Mouse (Mus musculus): ENCODE data around the gene Foxp2.

Foxp2 gene

DNA sequence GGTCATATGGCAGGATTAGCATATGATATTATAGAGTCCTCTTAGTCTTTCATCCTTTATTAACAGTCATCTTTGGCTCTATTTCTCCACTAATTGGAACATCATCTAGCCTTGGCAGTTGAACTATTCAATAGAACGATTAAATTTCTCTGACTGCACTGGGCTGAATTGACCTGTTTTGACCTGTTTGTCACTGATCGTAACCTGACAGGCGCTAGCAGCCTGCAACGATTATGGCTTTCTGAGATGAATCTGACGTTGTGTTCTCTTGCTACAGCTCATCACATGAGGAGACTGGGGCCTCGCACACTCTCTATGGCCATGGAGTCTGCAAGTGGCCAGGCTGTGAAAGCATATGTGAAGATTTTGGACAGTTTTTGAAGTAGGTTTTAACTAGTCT lies 495.3 kb downstream of the Foxp2 start:
- DNase-seq, result no peak

DNA sequence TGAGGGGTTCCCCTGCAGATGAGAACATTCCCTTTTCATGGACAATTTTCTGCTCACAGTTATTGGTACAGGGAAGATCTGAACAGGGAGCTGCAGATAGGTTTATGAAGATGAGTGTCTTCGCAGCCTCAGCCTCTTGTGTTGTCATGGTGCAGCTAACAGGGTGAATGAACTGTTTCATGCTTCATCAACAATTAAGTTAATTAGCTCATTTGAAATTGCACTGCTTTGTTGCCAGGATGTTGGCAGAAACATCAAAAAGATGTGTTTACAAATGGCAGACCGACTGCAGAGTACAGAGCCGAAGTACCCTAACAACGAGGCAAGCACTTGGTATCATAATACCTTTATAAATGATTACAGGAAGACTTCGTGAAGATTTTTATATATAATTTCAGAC lies 496.3 kb downstream of the Foxp2 start:
- no peak for DNase-seq

DNA sequence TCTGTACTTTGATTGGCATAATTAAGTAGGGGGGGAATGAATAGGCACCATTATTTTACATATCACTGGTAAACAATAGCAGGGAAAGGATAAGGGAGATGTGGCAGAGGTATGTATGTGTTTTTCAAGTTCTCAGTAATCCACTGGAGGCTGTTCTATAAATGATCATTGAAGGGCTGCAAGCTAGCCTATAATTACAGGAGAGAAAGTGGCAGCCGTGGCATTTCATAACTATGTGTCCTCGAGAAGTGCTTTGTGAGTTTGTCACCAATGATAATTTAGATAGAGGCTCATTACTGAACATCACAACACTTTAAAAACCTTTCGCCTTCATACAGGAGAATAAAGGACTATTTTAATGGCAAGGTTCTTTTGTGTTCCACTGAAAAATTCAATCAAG lies 500.0 kb downstream of the Foxp2 start:
- DNase-seq, result no peak

DNA sequence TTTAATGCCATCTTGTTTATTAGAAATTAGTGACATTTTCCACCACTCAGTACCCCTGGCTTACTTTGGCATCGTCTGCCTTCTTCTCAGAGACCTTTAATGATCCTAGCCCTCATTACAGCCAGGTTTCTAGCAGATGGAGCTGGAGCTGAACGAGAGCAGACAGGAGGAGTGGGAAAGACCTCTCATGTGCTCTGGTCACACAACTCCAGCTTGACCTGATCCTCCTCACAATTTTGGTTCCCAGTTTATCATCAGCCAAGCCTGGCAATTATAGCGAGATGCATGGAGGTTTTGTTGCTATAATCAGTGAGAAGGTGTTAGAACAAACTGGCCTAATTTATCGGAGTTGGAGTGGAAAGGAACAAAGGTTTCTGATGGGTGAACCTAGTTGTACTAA lies 500.9 kb downstream of the Foxp2 start:
- DNase-seq, result no peak

DNA sequence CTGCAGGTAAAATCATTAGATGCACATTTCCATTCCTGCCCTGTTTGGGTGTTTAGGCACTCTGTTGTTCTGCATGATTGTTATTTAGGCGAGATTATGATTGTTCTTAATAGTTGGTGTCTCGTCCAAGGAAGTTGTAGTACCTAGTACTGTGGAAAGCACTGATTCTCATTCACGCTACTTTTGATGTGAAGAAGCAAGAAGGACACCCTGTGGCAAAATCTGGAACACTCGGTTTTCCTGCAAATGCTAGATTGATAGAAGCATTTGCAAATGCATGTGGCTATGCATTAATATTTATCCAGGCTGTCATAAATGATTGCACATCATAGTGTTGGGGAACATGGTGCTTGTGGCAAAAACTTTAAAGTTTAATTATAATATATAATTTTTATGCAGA lies 514.0 kb downstream of the Foxp2 start:
- DNase-seq, result no peak

DNA sequence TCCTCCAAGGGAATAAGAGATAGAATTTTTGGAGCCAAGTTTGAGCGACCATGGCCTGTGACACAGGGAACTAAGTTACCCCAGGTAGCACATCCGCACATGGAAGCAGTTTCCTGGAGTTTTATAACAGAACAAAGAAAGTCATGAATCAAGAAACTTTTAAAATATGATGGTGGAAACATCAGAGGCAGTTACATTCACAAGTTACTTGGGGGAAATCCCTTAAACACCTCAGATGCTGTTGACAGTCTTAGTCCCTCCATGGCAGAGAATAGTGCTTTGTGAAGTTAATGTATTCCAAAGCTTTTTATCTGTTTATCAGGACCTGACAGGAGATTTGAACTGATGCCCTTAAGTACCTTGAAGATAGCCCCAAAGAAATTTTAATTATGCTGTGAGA lies 558.6 kb downstream of the Foxp2 start:
- DNase-seq, result no peak

DNA sequence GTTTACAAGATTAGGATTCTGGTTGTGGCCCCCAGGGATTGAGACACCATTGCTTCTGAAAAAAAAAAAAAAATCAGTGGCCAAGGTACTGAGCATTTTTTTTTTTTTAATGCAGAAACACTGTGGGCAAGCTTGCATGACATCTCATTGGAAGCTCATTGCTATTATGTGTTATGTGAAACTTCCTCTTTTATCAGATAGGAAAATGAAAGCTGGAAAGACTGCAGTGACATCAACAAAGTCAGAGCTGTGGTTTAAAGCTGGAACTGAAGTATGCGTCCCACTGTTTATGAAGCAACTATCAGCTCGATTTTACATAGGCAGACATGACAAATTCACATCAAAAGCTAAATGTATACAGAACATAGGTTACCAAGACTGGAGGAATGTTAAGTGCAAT lies 562.2 kb downstream of the Foxp2 start:
- no peak for DNase-seq

DNA sequence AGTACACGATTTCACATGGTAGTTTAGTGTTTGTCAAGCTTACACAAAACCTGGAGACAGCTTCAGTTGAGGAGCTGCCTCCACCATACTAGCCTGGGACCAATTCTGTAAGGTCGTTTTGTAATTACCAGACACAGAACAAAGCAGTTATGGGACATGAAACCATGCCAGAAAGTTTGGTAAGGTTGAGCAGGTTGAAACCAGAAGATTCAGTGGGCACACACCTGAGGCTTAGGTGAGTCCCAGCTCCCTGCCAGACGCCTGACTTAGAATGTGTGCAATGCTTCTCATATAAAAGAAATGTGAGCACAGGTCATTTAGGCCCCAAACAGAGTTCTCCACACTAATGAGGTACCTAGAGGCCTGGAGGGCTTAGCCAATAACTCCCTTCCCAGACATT lies 564.3 kb downstream of the Foxp2 start:
- no peak for DNase-seq

DNA sequence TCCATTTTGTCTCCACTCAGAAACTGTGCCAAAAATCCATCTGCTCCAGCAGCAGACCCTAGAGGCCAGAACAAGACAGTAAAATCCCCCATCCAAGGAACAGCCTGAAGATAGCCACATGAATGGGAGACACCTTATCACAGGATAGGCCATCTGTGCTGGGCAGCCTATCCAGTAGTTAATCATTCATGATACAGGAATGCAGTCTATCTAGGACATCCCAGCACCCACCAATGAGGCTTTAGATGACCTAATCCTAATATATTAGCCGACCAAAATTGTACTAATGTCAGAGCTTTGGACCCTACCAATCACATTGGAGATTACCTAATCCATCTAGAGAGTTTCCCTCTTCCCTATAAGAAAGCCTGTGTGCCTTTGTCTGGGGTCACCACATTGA lies 565.5 kb downstream of the Foxp2 start:
- DNase-seq, result no peak

DNA sequence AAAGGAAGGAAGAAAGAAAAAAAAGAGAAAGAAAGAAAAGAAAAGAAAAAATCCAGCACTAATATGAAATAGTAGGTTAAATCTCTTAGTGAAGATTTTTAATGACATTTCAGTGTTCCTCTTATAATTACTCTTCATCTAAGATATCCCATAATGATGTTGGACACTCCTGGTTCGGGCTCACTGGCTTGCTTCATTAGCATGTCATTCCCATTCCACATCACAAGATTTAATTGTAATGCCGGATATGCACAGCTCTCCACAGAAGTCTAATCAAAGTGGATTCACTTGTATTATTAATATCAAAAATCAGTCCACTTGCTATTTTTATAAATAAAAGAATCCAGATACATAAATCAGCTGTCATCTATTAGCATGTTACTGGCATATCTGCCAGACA lies 585.8 kb downstream of the Foxp2 start:
- DNase-seq, result no peak
